Mouse (Mus musculus) layer of hippocampus, adult 9-10 months (tissue): ENCODE results near the gene Cir1.

Experiments
- DNase-seq: peaks from one replicate; pipeline ENCODE4 v3.0.0; 2022; ENCODE audit warnings: low spot score

The Cir1 gene

DNA sequence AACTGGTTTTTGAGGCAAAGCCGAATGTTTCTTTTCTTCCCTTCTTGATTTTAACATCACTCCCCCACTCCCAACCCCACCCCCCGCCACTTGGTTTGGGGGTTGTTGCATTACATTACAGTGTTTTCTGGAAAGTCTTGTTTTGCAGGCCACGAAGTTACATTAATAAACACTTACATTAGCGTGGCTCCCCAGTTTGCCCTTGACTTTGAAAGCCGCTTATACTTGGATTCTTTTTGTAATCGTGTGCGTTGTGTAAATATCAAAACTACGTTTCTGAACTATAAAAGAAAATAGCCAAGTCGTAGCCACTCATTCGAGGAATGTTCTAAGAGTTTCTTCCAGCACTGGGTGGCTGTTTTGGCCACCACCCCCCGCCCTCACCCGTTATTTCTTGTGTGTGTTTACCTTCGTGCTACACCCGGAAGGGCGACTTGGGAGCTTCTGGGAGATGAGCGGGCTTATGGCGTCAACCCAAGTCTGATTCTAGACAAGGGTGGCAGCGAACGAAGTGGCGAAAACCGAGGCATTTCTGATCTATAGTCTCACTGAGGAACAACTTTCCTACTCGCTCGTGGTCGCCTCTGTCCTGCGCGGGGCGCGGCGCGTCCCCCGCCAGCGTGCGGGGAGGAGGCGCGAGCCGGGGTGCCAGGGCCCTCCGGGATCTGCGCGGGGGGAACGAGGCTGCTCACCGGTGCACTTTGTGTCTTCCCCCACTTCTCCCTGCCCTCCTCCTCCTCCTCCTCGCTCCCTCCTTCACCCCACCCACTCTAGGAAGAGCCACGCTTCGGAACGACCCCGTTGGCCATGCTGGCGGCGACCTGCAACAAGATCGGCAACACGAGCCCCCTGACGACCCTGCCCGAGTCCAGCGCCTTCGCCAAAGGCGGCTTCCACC lies 39.9 kb downstream of the Cir1 start:
- DNase-seq: no peak

DNA sequence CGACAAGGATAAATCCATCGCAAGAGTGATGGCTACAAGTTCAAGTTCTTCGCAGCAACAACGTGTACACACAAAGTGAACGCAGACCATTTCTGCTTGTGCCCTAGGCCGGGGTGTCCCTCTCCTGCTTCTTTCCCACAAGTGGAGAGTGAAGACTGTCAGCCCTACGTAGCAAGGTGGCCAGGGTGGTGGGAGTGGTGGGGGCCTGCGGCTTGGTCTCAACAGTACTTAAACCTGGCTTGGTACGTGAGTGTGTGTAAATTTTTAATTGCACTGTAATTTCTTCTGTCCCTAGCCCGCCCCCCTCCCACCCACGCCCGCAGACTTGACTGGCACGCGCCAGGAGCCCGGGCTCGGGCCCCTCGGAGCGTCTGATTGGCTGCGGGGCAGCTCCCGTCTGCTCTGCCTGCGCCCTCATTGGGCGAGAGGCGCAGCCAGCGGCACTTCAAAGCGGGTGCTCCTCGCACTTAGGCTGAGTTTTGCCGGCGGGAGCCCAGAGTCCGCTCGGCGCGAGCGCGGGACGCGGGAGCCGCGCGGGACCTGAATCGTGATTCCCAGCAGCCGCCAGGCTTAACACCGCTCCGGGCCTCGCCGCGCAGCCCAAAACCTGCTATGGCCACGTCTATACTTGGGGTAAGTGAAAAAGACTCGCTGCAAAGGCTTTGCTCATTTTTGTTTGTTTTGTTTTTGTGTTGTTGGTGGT lies 40.9 kb downstream of the Cir1 start, which contains the start of gene Sp9:
Gene Sp9 (plus strand): TSS at position 467 of the 703 bp plus-strand sequence.
- DNase-seq: no peak

DNA sequence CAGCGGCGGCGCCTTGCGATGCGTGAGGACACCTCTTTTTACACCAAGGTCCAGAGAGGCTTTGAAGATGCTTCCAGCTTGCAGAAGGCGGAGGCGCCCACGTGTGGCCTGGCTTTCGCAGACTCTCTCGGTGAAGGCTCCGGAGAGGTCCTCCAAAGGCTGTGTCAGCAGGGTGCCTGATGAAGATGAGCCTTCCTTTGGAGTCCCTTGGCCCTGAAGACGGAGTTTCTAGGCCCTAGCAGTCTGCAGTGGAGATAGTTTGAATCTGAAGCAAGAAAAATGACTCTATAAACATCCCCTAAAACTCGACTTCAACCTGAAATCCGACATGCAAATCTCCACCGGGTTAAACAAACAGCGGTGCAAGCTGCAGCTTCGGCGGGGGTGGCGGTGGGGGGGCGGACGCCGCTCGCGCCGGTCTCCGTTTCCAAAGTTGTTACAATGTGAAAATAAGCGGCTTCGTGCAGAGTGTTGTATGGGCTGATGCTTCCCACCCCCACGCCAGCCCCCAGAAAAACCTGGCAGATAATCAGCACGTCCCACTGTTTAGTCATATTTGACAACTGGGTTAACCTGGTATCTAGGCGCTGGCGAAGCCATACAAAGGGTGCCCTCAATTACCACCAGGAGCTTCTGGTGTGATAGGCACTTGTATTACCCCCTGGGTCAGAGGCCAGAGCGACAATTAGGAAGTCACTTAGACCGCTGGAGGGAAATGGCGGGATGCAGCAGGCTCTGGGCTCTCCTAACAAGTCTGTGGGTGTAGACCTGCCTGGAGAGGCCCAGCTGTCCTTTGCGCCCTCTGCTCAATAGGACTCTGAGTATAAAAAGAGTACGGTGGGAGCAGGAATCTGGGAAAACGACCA lies 41.7 kb downstream of the Cir1 start:
- DNase-seq: no peak

DNA sequence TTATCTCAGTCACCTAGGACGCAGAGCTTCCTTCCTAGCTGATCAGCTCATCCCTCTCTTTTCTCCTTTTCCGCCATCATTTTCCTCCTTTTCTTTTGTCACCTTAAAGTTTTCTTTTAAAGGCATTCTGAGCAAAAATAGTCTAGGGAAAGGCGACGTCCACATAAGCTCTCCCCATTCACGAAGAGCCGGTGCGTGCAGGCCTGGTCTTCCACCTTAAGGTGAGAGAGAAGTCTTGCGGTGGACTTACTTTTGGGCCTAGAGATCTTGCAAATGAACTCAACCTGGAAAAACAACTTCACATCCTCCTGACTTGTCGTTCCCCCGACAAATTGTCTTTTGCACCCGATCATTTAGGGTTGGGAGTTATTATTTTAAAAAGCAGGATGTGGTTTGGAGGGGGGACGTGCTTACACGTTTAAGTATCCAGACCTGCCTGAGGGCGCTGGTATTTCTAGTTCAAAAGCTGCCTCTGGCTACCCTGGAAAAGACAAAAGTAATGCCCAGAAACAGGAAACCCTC lies 42.4 kb downstream of the Cir1 start:
- DNase-seq: no peak

DNA sequence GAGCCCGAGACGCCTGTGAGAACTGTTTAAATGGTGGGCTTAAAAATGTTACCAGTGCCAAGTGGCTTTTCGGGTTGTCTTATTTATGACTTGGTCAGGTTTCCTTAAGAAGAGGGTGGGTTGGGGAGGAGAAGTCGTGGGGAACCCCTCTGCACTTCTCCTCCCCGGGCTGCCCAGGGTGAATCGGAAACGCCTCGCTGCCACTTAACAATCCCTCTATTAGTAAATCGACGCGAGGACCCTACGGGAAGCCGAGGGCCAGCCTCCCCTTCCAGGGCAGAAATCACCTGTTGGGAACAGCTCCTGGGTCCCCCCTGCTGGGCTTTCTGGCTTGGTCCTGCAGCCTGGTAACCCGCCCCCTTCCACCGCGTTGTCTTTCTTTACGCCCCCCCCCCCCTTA lies 42.8 kb downstream of the Cir1 start:
- no peak for DNase-seq

GRCm38 (mm10) chr2:73268836-73269395 lies 43.6 kb downstream of the Cir1 start:
- no peak for DNase-seq

DNA sequence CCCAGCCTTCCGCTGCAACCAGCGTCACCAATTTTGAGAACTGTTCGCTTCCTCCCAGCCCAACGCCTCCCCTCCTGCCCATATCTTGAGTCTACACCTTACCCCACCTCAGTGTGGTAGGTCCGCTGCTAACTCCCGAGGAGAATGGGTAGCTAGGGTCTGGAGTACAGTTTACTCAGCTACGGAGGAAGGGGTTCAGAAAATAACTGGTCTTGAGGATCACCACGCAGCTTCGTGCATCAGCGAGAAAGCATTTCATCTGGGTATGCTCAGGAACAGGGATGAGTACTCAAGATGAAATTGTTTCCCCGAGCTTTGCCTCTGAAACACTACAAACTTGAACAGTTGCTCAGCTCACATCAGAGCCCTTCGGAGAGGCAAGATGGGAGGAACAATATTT lies 44.2 kb downstream of the Cir1 start:
- DNase-seq: no peak

DNA sequence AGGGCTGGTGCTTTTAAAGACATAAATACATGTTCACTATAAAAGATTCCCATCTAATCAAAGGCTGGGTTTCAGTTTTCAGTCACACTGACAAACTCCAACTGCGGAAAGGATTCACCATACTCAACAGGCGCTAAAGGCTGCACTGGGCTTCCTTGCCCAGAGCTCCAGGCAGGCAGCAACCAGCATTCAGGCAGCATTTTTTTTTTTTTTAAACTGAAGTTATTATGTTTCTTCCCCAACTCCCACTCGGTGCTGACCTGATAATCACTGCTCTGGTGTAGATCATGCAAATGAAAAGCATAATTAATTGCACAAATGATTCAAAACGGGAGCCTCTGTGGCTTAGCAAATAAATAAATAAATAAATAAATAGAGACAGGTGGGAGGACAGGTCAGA lies 44.7 kb downstream of the Cir1 start:
- DNase-seq: no peak

GRCm38 (mm10) chr2:73267231-73267630 lies 45.3 kb downstream of the Cir1 start:
- DNase-seq: no peak

DNA sequence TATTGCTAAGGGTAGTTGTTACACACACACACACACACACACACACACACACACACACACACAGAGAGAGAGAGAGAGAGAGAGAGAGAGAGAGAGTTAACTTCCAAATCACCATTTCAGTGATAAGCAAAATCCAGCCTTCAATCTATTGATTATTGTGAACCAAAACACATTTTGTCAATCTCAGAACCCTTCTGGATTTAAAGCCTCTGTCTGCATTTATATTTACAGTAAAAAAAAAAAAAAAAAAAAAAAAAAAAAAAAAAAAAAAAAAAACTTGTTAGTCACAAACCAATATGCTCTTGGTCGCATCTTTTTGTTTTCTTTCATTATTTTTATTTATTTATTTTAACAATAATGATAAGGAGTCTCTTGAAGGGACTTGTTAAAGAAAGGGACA lies 45.9 kb downstream of the Cir1 start:
- DNase-seq: no peak

DNA sequence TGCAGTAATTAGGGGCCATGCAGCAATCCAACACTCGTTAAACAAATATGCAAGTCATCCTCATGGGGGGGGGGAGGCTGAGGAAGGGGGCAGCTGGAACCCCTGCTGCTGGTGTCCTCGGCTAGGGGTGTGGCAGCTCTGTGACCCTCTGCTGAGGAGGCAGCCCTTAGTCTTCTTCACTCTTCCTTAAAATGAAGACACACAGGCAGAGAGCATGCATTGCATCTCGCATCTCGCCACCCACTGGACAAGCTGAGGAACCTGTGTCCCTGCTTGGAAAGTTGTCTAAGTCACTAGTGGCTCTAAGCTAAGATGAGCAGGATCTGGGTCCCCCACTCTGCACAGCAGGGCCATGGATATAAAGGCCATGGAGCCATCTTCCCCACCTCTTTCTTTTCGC lies 46.5 kb downstream of the Cir1 start:
- DNase-seq: no peak

DNA sequence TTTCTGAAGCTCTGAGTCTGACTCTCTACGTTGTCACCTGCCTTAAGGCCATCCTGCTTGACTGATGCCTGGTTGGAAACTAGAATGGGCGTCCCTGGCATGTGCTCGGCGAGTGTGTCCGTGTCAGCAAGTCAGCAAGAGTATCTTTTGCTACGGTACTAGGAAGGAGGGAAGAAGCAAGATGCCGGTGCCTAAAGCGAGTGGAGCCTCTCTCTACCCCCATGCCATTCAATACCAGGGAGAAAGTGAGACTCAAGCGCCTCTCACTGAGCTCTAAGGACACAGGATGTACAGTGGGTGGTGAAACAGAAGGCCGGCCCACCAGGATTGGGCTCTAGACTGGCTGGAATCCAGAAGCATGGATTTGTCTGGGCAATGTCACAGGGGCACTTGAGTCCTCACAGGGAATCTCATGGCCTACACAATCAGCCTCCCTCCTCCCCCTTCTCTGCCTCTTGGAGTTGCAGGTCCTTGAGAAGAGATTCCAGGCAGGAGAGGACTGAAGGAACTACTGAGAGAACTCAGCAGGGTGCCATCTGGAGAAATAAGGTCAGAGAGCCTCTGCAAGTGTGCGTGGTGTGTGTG lies 47.8 kb downstream of the Cir1 start:
- no peak for DNase-seq

GRCm38 (mm10) chr2:73263794-73264610 lies 48.5 kb downstream of the Cir1 start:
- no peak for DNase-seq

DNA sequence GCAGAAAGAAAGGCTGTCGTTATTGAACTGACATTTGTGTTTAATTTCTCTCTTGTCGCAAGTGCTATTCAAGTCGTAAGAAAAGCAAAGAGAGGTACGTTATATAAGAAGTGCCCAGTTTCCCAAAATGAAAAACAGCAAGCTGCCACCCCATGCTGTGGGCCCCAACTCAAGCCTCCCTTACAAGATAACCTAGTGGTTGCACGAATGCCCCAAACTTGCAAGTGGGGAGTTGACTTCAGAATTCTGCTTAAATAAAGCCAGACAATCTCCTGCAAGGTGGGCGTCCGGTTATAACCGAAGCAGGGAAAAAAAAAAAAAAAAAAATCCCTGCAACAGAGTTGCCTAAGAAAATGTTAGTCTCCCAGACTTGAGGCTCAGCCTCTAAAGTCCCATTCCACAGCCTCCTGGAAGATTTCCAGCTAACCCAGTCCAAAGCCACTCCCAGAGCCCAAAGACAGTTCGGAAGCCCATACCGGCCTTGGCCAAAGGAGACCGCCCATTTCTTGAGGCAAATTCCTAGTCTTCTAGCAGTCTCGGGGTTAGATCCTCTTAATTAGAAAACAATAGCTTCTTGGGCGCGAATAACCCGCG lies 49.2 kb downstream of the Cir1 start:
- no peak for DNase-seq

DNA sequence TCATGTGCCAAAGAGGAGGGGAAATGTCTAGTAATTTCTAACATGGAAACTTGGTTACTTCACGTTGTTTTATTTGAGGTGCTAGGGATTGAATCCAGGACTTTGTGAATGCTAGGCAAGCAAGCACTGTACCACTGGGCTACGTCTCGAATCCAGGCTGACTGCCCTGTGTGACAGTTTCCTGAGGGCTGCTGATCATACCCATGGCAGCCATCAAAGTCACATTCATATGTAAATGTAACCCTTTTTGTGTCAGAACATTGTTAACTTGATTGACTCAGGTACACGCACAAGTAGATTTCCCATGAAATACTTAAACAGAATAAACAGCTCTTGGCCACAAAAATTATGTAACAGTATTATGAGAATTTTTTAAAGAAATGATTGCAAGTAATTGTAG lies 63.8 kb downstream of the Cir1 start:
- DNase-seq: no peak

GRCm38 (mm10) chr2:73241299-73241698 lies 71.2 kb downstream of the Cir1 start:
- no peak for DNase-seq
